Mouse (Mus musculus) liver, postnatal 0 days (tissue): ENCODE data around the gene Tmpo.

Experiments used
- CTCF ChIP-seq: sonication (generic); IDR thresholded peaks from 2 replicates; pipeline ENCODE4 v1.5.1; 2016; ENCODE audit warnings: antibody characterized with exemption, low read depth
- EP300 ChIP-seq: IDR thresholded peaks from 2 replicates; pipeline ENCODE4 v1.6.1; 2016; ENCODE audit warnings: antibody characterized with exemption, low read depth, mild to moderate bottlenecking

- TF ChIP-seq CTCF (peak; percentile 85), EP300 (no peak)
These were observed 14.2 kb downstream of the Tmpo start for GRCm38 (mm10) chr10:91166890-91167289.
